Mouse (Mus musculus) erythroblast, embryonic 14.5 days (primary cell): ENCODE measurements around the gene Bcam.

Source experiments
- GATA1 ChIP-seq: IDR thresholded peaks from 2 replicates; pipeline ENCODE4 v1.6.1; 2012; ENCODE audit warnings: low read length, inconsistent platforms, mixed read lengths
- TAL1 ChIP-seq: IDR thresholded peaks from 3 replicates; pipeline ENCODE4 v1.6.1; 2012; ENCODE audit warnings: low read length, inconsistent platforms, mixed read lengths

DNA sequence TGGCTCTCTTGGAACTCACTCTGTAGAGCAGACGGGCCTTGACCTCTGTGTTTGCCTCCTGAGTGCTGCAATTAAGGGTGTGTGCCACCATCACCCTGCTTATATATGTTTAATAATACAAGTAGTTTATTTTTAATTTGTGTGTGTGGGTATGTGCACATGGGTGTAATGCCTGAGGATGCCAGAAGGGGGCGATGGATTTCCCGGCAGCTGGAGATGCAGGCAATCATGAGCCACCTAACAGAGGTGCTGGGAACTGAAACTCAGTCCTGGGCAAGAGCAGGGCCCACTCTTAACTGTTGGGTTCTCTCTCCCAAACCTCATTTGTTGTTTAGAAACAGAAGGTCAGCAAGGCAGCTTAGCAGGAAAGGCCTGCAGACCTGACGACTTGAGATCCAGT is 9.1 kb upstream of the Bcam start:
- TF ChIP-seq TAL1 (no peak), GATA1 (no peak)
